Mouse (Mus musculus) heart, embryonic 12.5 days (tissue): ENCODE results near the gene Xcl1. TPM values are rescaled to one million over a fixed set of nuclear protein-coding genes. Genes with fewer than 3 reads are reported as not detected.

Source experiments
- ATAC-seq: fragments of 200-750 bp; cut with Nextera tagmentation; 2 replicates; pipeline ENCODE4 v1.8.0; 2017; ENCODE audit warnings: moderate TSS enrichment, moderate library complexity; ENCODE audit not compliant: insufficient number of reproducible peaks, low FRiP score
- H3K27ac ChIP-seq: fragments of 300-500 bp; sonication (generic); 2 replicates; pipeline ENCODE4 v1.5.1; 2016; ENCODE audit warnings: mild to moderate bottlenecking, moderate library complexity; ENCODE audit not compliant: poor library complexity, severe bottlenecking
- H3K27me3 ChIP-seq: fragments of 300-500 bp; sonication (generic); replicated peaks from 2 replicates; pipeline ENCODE4 v1.6.1; 2016; ENCODE audit warnings: mild to moderate bottlenecking, moderate library complexity
- H3K36me3 ChIP-seq: fragments of 300-500 bp; sonication (generic); 2 replicates; pipeline ENCODE4 v1.6.1; 2016; ENCODE audit warnings: mild to moderate bottlenecking, moderate library complexity
- H3K4me1 ChIP-seq: fragments of 300-500 bp; sonication (generic); replicated peaks from 2 replicates; pipeline ENCODE4 v1.6.1; 2016; ENCODE audit warnings: mild to moderate bottlenecking
- H3K4me2 ChIP-seq: fragments of 300-500 bp; sonication (generic); 2 replicates; pipeline ENCODE4 v1.6.1; 2016; ENCODE audit warnings: mild to moderate bottlenecking, moderate library complexity
- H3K4me3 ChIP-seq: fragments of 300-500 bp; sonication (generic); 2 replicates; pipeline ENCODE4 v1.5.1; 2016; ENCODE audit warnings: mild to moderate bottlenecking
- H3K9ac ChIP-seq: fragments of 300-500 bp; sonication (generic); 2 replicates; pipeline ENCODE4 v1.6.1; 2016; ENCODE audit warnings: mild to moderate bottlenecking, moderate library complexity
- H3K9me3 ChIP-seq: fragments of 300-500 bp; sonication (generic); replicated peaks from 2 replicates; pipeline ENCODE4 v1.6.1; 2016; ENCODE audit warnings: mild to moderate bottlenecking, moderate library complexity
- WGBS: fragments of 180-500 bp; shearing (Covaris S2); methylation state at CpG from one replicate; pipeline ENCODE4 v1.1.7; 2016; 5-methylcytosine and 5-hydroxymethylcytosine counted together
- polyA plus RNA-seq: library from polyadenylated mRNA; unstranded; fragments of >200 nt; fragmentation: Nextera tagmentation; extraction: Ambion mirVana; gene quantifications from 2 replicates; pipeline ENCODE4 v1.2.1, GENCODE M21; 2016

The Xcl1 gene
- polyA plus RNA-seq, 1 experiment from 2014 or later = not detected

GRCm38 (mm10) chr1:164905047-164905446, 30.3 kb downstream of the Xcl1 start:
- H3K27ac ChIP-seq = no peak overlapping the region
- no peak overlapping the region for H3K9ac ChIP-seq
- H3K4me2 ChIP-seq = no peak overlapping the region
- H3K9me3 ChIP-seq = no peaks in the 10 kb centered on the region
- 43% methylated on average over 4 of the region's 4 CpGs for WGBS
- no peaks in the 10 kb centered on the region for H3K27me3 ChIP-seq
- peaks cover under 1% of the 10 kb centered on the region for H3K4me1 ChIP-seq
- H3K36me3 ChIP-seq = no peaks in the 10 kb centered on the region
- ATAC-seq = 0 out of 2 replicates have a peak, but pooled peaks have one; percentile 36
- H3K4me3 ChIP-seq = no peak overlapping the region

GRCm38 (mm10) chr1:164900696-164901095, 34.6 kb downstream of the Xcl1 start:
- Histone ChIP-seq H3K36me3 (no peaks in the 10 kb centered on the region), H3K27ac (no peak overlapping the region), H3K27me3 (no peaks in the 10 kb centered on the region), H3K9me3 (no peaks in the 10 kb centered on the region), H3K4me3 (no peak overlapping the region), H3K4me2 (no peak overlapping the region), H3K4me1 (peaks cover 34% of the 10 kb centered on the region), H3K9ac (no peak overlapping the region)
- ATAC-seq = no peak
- 76% methylated on average over 6 of the region's 6 CpGs for WGBS

GRCm38 (mm10) chr1:164900226-164900625, 35.1 kb downstream of the Xcl1 start:
- Histone ChIP-seq H3K27me3 (no peaks in the 10 kb centered on the region), H3K4me1 (peaks cover 36% of the 10 kb centered on the region), H3K36me3 (no peaks in the 10 kb centered on the region), H3K4me2 (no peak overlapping the region), H3K4me3 (no peak overlapping the region), H3K27ac (peak overlapping the region; percentile 75; the same call in 1 of the 2 replicates), H3K9me3 (no peaks in the 10 kb centered on the region), H3K9ac (no peak overlapping the region)
- ATAC-seq = no peak
- WGBS = 59% methylated on average over 2 of the region's 2 CpGs

- ATAC-seq = peak; percentile 43; the same call in 1 of the 2 replicates
- Histone ChIP-seq H3K27me3 (no peaks in the 10 kb centered on the region), H3K27ac (peak overlapping the region; percentile 75), H3K4me3 (peak overlapping the region; percentile 49), H3K4me1 (peaks cover 36% of the 10 kb centered on the region), H3K9me3 (no peaks in the 10 kb centered on the region), H3K9ac (peak overlapping the region; percentile 59; the same call in 1 of the 2 replicates), H3K36me3 (no peaks in the 10 kb centered on the region), H3K4me2 (peak overlapping the region; percentile 75)
- WGBS = 28% methylated on average over 7 of the region's 7 CpGs
Measured at GRCm38 (mm10) chr1:164899506-164899905, 35.8 kb downstream of the Xcl1 start.

- peak; percentile 73 for ATAC-seq
- Histone ChIP-seq H3K36me3 (no peaks in the 10 kb centered on the region), H3K4me1 (peaks cover 36% of the 10 kb centered on the region), H3K27ac (peak overlapping the region; percentile 75), H3K4me3 (peak overlapping the region; percentile 49), H3K27me3 (no peaks in the 10 kb centered on the region), H3K4me2 (peak overlapping the region; percentile 75), H3K9me3 (no peaks in the 10 kb centered on the region), H3K9ac (peak overlapping the region; percentile 59)
- WGBS = under 1% methylated on average over 22 of the region's 22 CpGs
Measured at GRCm38 (mm10) chr1:164898846-164899351, 36.4 kb downstream of the Xcl1 start.

GRCm38 (mm10) chr1:164897163-164897817, 38.0 kb downstream of the Xcl1 start:
- Histone ChIP-seq H3K9ac (0 out of 2 replicates have a peak overlapping the region, but pooled peaks have one; percentile 2), H3K36me3 (no peaks in the 10 kb centered on the region), H3K4me3 (no peak overlapping the region), H3K4me1 (peaks cover 36% of the 10 kb centered on the region), H3K4me2 (peak overlapping the region; percentile 28), H3K27ac (peak overlapping the region; percentile 90), H3K27me3 (no peaks in the 10 kb centered on the region), H3K9me3 (no peaks in the 10 kb centered on the region)
- 11% methylated on average over 5 of the region's 5 CpGs for WGBS
- ATAC-seq = peak; percentile 49; the same call in 1 of the 2 replicates

GRCm38 (mm10) chr1:164896211-164897145, 38.8 kb downstream of the Xcl1 start:
- ATAC-seq = peak; percentile 40; the same call in 1 of the 2 replicates
- H3K9ac ChIP-seq = 0 out of 2 replicates have a peak overlapping the region, but pooled peaks have one; percentile 2
- no peaks in the 10 kb centered on the region for H3K9me3 ChIP-seq
- H3K36me3 ChIP-seq = no peaks in the 10 kb centered on the region
- peak overlapping the region; percentile 90 for H3K27ac ChIP-seq
- WGBS = 18% methylated on average over 16 of the region's 16 CpGs
- H3K27me3 ChIP-seq = no peaks in the 10 kb centered on the region
- no peak overlapping the region for H3K4me3 ChIP-seq
- peak overlapping the region; percentile 28 for H3K4me2 ChIP-seq
- peaks cover 36% of the 10 kb centered on the region for H3K4me1 ChIP-seq

GRCm38 (mm10) chr1:164895806-164896205, 39.5 kb downstream of the Xcl1 start:
- H3K9me3 ChIP-seq = no peaks in the 10 kb centered on the region
- H3K9ac ChIP-seq = no peak overlapping the region
- no peaks in the 10 kb centered on the region for H3K27me3 ChIP-seq
- H3K4me3 ChIP-seq = no peak overlapping the region
- peaks cover 38% of the 10 kb centered on the region for H3K4me1 ChIP-seq
- H3K27ac ChIP-seq = peak overlapping the region; percentile 90
- H3K4me2 ChIP-seq = peak overlapping the region; percentile 28
- ATAC-seq = no peak
- 63% methylated on average over 2 of the region's 2 CpGs for WGBS
- H3K36me3 ChIP-seq = no peaks in the 10 kb centered on the region

GRCm38 (mm10) chr1:164890366-164890765, 45.0 kb downstream of the Xcl1 start:
- 74% methylated on average over 4 of the region's 4 CpGs for WGBS
- Histone ChIP-seq H3K27me3 (no peaks in the 10 kb centered on the region), H3K4me3 (no peak overlapping the region), H3K9me3 (no peaks in the 10 kb centered on the region), H3K9ac (no peak overlapping the region), H3K4me1 (peaks cover 27% of the 10 kb centered on the region), H3K4me2 (no peak overlapping the region), H3K27ac (no peak overlapping the region), H3K36me3 (no peaks in the 10 kb centered on the region)
- no peak for ATAC-seq

GRCm38 (mm10) chr1:164888563-164888962, 46.8 kb downstream of the Xcl1 start:
- no peak overlapping the region for H3K4me2 ChIP-seq
- no peak for ATAC-seq
- H3K4me3 ChIP-seq = no peak overlapping the region
- no peak overlapping the region for H3K27ac ChIP-seq
- no peaks in the 10 kb centered on the region for H3K27me3 ChIP-seq
- H3K36me3 ChIP-seq = no peaks in the 10 kb centered on the region
- WGBS = 40% methylated on average over 6 of the region's 6 CpGs
- H3K4me1 ChIP-seq = peaks cover 27% of the 10 kb centered on the region
- no peak overlapping the region for H3K9ac ChIP-seq
- no peaks in the 10 kb centered on the region for H3K9me3 ChIP-seq

- Histone ChIP-seq H3K27me3 (no peaks in the 10 kb centered on the region), H3K9me3 (no peaks in the 10 kb centered on the region), H3K9ac (no peak overlapping the region), H3K4me2 (no peak overlapping the region), H3K4me1 (peaks cover 27% of the 10 kb centered on the region), H3K27ac (peak overlapping the region; percentile 66), H3K36me3 (no peaks in the 10 kb centered on the region), H3K4me3 (no peak overlapping the region)
- 31% methylated on average over 2 of the region's 2 CpGs for WGBS
- peak; percentile 73 for ATAC-seq
Measured at GRCm38 (mm10) chr1:164887775-164888174, 47.6 kb downstream of the Xcl1 start.
